Mouse (Mus musculus) forebrain, embryonic 10.5 days (tissue): ENCODE results near the gene Ktn1. TPM values are rescaled to one million over a fixed set of nuclear protein-coding genes. Genes with fewer than 3 reads are reported as not detected.
A peak's percentile ranks its signal among the peaks of the same experiment; 100 is the strongest.

Experiments used
- DNase-seq: peaks from one replicate; pipeline ENCODE4 v3.0.0-alpha.2; 2017; ENCODE audit warnings: low spot score; ENCODE audit errors: extremely low spot score
- H3K27ac ChIP-seq: fragments of 300-500 bp; sonication (generic); 2 replicates; pipeline ENCODE4 v1.5.1; 2016; ENCODE audit warnings: mild to moderate bottlenecking
- H3K27me3 ChIP-seq: fragments of 300-500 bp; sonication (generic); 2 replicates; pipeline ENCODE4 v1.6.1; 2016; ENCODE audit warnings: mild to moderate bottlenecking; ENCODE audit not compliant: poor library complexity, severe bottlenecking
- H3K36me3 ChIP-seq: fragments of 300-500 bp; sonication (generic); replicated peaks from 2 replicates; pipeline ENCODE4 v1.6.1; 2016; ENCODE audit warnings: mild to moderate bottlenecking, moderate library complexity
- H3K4me1 ChIP-seq: fragments of 300-500 bp; sonication (generic); 2 replicates; pipeline ENCODE4 v1.6.1; 2016
- H3K4me3 ChIP-seq: fragments of 300-500 bp; sonication (generic); 2 replicates; pipeline ENCODE4 v1.5.1; 2016; ENCODE audit warnings: mild to moderate bottlenecking, moderate library complexity
- H3K9me3 ChIP-seq: fragments of 300-500 bp; sonication (generic); 2 replicates; pipeline ENCODE4 v1.6.1; 2016; ENCODE audit warnings: mild to moderate bottlenecking, moderate library complexity
- WGBS: fragments of 180-500 bp; shearing (Covaris S2); methylation state at CpG from one replicate; pipeline ENCODE4 v1.1.7; 2016; 5-methylcytosine and 5-hydroxymethylcytosine counted together
- polyA plus RNA-seq: library from polyadenylated mRNA; unstranded; fragments of >200 nt; fragmentation: Nextera tagmentation; extraction: Ambion mirVana; gene quantifications from 2 replicates; pipeline ENCODE4 v1.2.1, GENCODE M21; 2016

Gene Ktn1
- polyA plus RNA-seq, 1 experiment from 2014 or later: 66.5 TPM

DNA sequence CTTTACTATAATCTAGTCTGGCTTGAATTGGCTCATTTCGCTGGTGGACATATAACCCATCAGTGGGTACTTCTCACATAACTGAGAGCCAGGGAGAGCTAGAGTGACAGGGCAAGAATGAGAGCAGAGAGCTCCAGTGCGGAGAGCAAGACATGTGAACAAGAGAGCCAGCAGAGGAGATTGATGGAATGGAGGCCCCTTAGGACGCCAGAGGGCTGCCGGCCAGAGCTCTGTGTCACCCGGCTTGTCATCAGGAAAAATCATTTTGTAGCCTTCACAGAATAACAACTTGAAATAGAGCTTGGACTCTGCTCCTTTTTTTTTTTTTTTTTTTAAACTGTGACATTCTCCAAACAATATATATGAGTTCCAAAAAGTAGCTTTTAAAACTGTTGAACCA is 2.0 kb upstream of the Ktn1 start:
- Histone ChIP-seq H3K27me3 (peaks cover 7% of the 10 kb centered on the region; the same call in 1 of the 2 replicates), H3K27ac (no peak overlapping the region), H3K9me3 (no peaks in the 10 kb centered on the region), H3K36me3 (no peaks in the 10 kb centered on the region), H3K4me3 (no peak overlapping the region), H3K4me1 (peaks cover 19% of the 10 kb centered on the region)
- WGBS: 62% methylated on average over 5 of the region's 5 CpGs
- no peak for DNase-seq

DNA sequence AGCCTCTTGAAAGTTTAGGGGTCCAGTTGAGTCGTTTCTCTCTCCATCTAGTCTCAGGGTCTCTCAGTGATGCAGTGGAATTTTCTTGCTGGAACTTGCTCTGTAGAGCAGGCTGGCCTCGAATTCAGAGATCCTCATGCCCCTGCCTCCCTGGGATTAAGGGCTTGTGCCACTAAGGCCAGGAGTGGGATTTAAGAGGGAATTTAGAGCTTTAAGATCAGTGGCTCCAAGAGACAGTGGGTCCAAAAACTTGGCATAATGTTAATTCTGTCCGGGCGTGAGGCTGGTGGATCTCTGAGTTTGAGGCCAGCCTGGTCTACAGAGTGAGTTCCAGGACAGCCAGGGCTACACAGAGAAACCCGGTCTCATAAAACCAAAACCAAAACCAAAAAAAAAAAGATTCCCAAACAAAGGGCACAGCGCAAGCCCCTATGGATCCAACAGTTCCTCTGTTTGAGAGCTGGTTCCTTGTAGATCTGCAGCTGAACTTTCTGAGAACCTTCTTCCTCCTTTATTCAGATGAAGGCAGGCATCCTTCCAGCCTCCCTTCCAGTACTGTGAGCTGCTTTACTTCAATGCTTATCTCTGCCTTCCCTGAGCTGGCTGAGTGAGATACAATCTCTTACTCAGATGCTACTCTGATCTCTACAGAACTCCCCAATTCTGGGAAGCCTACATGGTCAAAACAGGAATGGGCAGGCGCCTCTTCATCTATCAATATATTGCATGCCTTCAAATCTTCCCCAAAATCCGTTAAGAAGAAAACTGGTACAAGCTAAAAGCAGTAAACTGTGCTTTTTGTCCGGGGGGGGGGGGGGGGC is 1.3 kb upstream of the Ktn1 start:
- Histone ChIP-seq H3K4me3 (no peak overlapping the region), H3K36me3 (no peaks in the 10 kb centered on the region), H3K9me3 (no peaks in the 10 kb centered on the region), H3K4me1 (peaks cover 22% of the 10 kb centered on the region), H3K27ac (no peak overlapping the region), H3K27me3 (peaks cover 7% of the 10 kb centered on the region; the same call in 1 of the 2 replicates)
- WGBS: 70% methylated on average over 9 of the region's 9 CpGs
- no peak for DNase-seq

GRCm38 (mm10) chr14:47648706-47649630 is 720 bp downstream of the Ktn1 start:
- Histone ChIP-seq H3K27ac (peak overlapping the region; percentile 98), H3K4me3 (peak overlapping the region; percentile 96), H3K36me3 (peaks cover 6% of the 10 kb centered on the region), H3K4me1 (peaks cover 22% of the 10 kb centered on the region), H3K9me3 (no peaks in the 10 kb centered on the region), H3K27me3 (peaks cover 7% of the 10 kb centered on the region; the same call in 1 of the 2 replicates)
- DNase-seq: peak; percentile 83
- WGBS: under 1% methylated on average over 82 of the region's 82 CpGs

GRCm38 (mm10) chr14:47649631-47650337 is 1.5 kb downstream of the Ktn1 start:
- WGBS: under 1% methylated on average over 46 of the region's 46 CpGs
- Histone ChIP-seq H3K36me3 (peaks cover 9% of the 10 kb centered on the region), H3K27me3 (peaks cover 7% of the 10 kb centered on the region; the same call in 1 of the 2 replicates), H3K4me1 (peaks cover 22% of the 10 kb centered on the region), H3K4me3 (peak overlapping the region; percentile 96), H3K27ac (peak overlapping the region; percentile 98), H3K9me3 (no peaks in the 10 kb centered on the region)
- DNase-seq: peak; percentile 70

- H3K27me3 ChIP-seq: peaks cover 7% of the 10 kb centered on the region; the same call in 1 of the 2 replicates
- H3K36me3 ChIP-seq: peaks cover 11% of the 10 kb centered on the region
- DNase-seq: no peak
- H3K9me3 ChIP-seq: no peaks in the 10 kb centered on the region
- peak overlapping the region; percentile 96 for H3K4me3 ChIP-seq
- WGBS: 34% methylated on average over 6 of the region's 6 CpGs
- H3K27ac ChIP-seq: peak overlapping the region; percentile 98
- peaks cover 22% of the 10 kb centered on the region for H3K4me1 ChIP-seq
These were observed 2.1 kb downstream of the Ktn1 start for GRCm38 (mm10) chr14:47650338-47650720.

DNA sequence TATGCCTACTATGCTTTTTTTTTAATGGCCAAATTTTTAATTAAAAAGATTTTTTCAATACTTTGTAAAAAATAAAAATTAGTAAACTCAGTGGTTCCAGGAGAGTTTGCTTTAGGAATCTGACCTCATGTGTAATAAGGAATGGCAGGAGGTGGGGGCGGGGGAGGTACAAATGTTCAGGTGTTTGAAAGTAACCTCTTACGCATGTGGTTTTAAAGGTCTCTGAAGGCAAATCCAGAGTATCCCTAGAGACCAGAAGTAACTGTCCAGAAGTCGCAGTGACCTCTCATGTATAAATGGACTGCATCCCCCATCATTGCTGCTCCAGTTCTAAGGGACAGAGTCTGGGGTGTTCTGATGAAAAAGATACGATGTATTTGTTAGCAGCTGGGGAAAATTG is 3.0 kb downstream of the Ktn1 start:
- DNase-seq: no peak
- 95% methylated on average over 4 of the region's 4 CpGs for WGBS
- peak overlapping the region; percentile 96; the same call in 1 of the 2 replicates for H3K4me3 ChIP-seq

DNA sequence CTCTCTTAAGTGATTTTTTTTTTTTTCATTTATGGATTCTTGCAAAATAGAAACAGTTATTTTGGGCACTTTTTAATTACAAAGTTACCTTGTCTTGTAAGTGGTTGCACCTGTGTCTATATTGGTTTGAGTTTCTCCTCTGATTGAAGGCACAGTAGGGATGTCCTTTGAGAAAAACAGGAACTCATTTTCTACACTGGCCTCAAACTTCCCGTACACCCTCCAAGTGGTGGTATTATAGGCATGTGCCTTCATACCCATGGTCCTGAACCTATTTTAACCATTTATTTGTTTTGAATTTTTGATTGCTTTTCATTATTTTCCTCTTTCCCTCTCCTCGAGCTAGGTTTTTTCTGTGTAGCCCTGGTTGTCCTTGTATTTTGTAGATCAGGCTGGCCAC is 7.2 kb downstream of the Ktn1 start:
- Histone ChIP-seq H3K4me3 (no peak overlapping the region), H3K4me1 (peaks cover 19% of the 10 kb centered on the region), H3K9me3 (no peaks in the 10 kb centered on the region), H3K27ac (no peak overlapping the region), H3K36me3 (peaks cover 23% of the 10 kb centered on the region), H3K27me3 (no peaks in the 10 kb centered on the region)
- WGBS: 93% methylated on average over 2 of the region's 2 CpGs
- no peak for DNase-seq

More for the DNA sequence above, 3.0 kb downstream of the Ktn1 start:
- Histone ChIP-seq H3K4me1 (peaks cover 22% of the 10 kb centered on the region), H3K36me3 (peaks cover 18% of the 10 kb centered on the region), H3K27ac (no peak overlapping the region), H3K9me3 (no peaks in the 10 kb centered on the region), H3K27me3 (peaks cover 7% of the 10 kb centered on the region; the same call in 1 of the 2 replicates)

DNA sequence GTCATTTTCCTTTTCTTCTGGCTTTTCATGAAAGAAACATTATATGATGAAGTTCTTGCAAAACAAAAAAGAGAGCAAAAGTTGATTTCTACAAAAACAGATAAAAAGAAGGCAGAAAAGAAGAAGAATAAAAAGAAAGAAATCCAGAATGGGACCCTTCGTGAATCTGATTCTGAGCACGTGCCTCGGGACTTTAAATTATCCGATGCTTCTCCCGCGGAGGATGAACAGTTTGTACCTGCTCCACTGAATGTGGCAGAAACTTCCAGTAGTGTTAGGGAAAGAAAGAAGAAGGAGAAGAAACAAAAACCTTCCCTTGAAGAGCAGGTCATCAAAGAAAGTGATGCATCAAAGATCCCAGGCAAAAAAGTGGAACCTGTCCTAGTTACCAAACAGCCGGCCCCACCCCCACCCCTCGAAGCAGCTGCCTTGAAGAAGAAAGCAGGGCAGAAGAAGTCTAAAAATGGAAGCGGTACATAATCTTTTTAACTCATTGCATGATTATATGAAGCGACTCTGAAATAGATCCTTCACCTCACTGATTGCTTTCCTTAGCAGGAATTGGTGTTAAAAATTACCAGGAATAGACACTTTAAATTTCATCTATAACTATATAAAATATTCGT is 15.7 kb downstream of the Ktn1 start:
- Histone ChIP-seq H3K36me3 (peaks cover 57% of the 10 kb centered on the region), H3K27me3 (no peaks in the 10 kb centered on the region)
- WGBS: 93% methylated on average over 11 of the region's 11 CpGs

DNA sequence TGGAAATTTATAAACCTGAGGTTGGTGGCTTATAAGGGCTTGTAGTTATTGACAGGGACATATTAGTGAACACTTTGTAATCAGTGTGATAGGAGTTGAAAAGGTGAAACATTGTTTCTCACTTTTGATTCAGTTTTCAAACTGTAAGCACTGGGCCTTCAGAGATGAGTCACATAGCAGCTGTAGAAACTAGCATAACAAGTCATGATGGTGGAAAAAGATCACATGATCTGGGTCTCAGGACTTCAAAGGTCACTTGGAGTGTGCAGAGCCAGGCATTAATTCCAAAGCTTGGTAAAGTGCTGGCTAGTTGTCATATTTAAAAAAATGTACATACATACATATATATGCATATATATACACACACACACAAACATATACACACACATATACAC is 16.2 kb downstream of the Ktn1 start:
- no peaks in the 10 kb centered on the region for H3K27me3 ChIP-seq
- H3K27ac ChIP-seq: no peak overlapping the region
- no peak for DNase-seq
- no peaks in the 10 kb centered on the region for H3K4me1 ChIP-seq
- no peaks in the 10 kb centered on the region for H3K9me3 ChIP-seq
- no peak overlapping the region for H3K4me3 ChIP-seq
- H3K36me3 ChIP-seq: peaks cover 62% of the 10 kb centered on the region

More for the DNA sequence above, 15.7 kb downstream of the Ktn1 start:
- no peak for DNase-seq
- Histone ChIP-seq H3K9me3 (no peaks in the 10 kb centered on the region), H3K4me1 (no peaks in the 10 kb centered on the region), H3K4me3 (no peak overlapping the region), H3K27ac (no peak overlapping the region)

DNA sequence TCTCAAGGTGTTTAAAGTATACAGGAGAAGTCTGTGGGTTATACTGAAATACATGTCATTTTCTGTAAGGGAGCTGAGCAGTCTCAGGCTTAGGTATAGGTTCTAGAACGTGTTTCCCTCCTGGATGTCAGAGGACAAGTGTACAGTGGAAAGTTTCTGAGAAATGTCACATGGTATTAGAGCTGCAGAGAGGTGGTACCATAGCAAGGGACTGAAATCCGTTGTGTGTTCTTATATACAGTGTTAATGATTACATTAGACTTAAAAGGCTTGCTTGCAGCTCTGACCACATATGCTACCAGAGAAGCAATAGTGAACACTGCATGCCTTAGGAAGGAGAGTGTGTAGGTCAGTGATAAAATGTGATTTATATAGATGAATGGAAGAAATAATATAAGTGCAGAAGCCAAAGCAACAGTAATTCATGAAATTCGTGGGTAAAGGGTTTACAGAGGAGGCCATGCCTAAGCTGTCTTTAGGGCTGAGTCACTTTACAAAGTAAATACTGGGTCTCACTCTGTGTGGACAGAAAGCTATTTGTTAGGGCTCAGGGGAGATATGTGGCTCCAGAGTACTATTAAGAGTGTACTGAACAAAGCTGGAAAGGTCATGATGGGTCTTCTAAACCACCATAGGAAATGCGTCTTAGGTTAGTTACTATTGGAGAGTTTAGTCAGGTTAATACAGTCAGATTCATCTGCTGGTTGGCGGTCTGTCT is 17.0 kb downstream of the Ktn1 start:
- H3K27ac ChIP-seq: no peak overlapping the region
- no peaks in the 10 kb centered on the region for H3K9me3 ChIP-seq
- no peaks in the 10 kb centered on the region for H3K27me3 ChIP-seq
- DNase-seq: no peak
- H3K36me3 ChIP-seq: peaks cover 69% of the 10 kb centered on the region
- WGBS: 89% methylated on average over 5 of the region's 5 CpGs
- no peak overlapping the region for H3K4me3 ChIP-seq
- H3K4me1 ChIP-seq: no peaks in the 10 kb centered on the region

DNA sequence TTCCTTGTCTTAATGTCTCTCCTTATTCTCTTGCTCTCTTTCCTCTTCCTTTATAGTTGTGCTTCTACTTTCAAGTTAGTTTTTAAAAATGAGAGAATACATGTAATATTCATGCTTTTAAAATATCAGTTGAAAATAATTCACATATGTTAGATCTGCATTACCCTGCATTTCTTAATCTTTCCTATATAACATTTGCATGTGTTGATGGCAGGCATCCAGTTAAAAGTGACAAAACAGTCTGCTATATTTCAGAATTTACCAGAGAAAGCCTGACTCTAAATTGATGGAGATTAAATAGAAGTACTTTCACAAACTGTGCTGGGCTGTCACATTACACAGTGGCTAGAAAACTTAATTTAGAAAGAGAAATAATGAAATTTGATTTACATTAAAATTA is 19.8 kb downstream of the Ktn1 start:
- no peak overlapping the region for H3K4me3 ChIP-seq
- H3K36me3 ChIP-seq: peaks cover 88% of the 10 kb centered on the region
- H3K27ac ChIP-seq: no peak overlapping the region
- no peaks in the 10 kb centered on the region for H3K9me3 ChIP-seq
- no peak for DNase-seq
- no peaks in the 10 kb centered on the region for H3K4me1 ChIP-seq
- no peaks in the 10 kb centered on the region for H3K27me3 ChIP-seq
